Mouse (Mus musculus): Measurements from ENCODE around the gene Il1r1. TPM values are rescaled to one million over a fixed set of nuclear protein-coding genes. Genes with fewer than 3 reads are reported as not detected.

Il1r1 gene
- polyA plus RNA-seq, 1 experiment: 0.49 TPM

- Histone ChIP-seq H3K4me3 (ENCODE audit: low read depth, low read length) (no peak overlapping the region), H3K27me3 (ENCODE audit: control insufficient read depth, insufficient read depth, low read length, poor library complexity, severe bottlenecking) (no peaks in the 10 kb centered on the region)
These were observed 43.7 kb downstream of the Il1r1 start for GRCm38 (mm10) chr1:40268536-40268935.

GRCm38 (mm10) chr1:40270415-40270814, 45.5 kb downstream of the Il1r1 start:
- TF ChIP-seq EP300 (IDR thresholded peaks at IDR 0.05; ENCODE audit: insufficient read depth, low read depth, low read length) (no peak), POLR2A (IDR thresholded peaks at IDR 0.05; ENCODE audit: insufficient read depth, low read length) (no peak), CTCF (IDR thresholded peaks at IDR 0.05; ENCODE audit: low read depth, low read length) (no peak)
- Histone ChIP-seq H3K9ac (ENCODE audit: low read depth, poor library complexity, severe bottlenecking) (no peak overlapping the region), H3K9me3 (replicated peaks; ENCODE audit: control insufficient read depth, insufficient read depth, low read length, poor library complexity, severe bottlenecking) (no peaks in the 10 kb centered on the region), H3K4me3 (ENCODE audit: low read depth, low read length) (no peak overlapping the region), H3K36me3 (ENCODE audit: control insufficient read depth, insufficient read depth, low read length, poor library complexity, severe bottlenecking) (no peaks in the 10 kb centered on the region), H3K27ac (ENCODE audit: insufficient read depth, low read length) (no peak overlapping the region), H3K27me3 (ENCODE audit: control insufficient read depth, insufficient read depth, low read length, poor library complexity, severe bottlenecking) (no peaks in the 10 kb centered on the region), H3K4me1 (ENCODE audit: control insufficient read depth, insufficient read depth, low read length) (no peaks in the 10 kb centered on the region)

More at GRCm38 (mm10) chr1:40268536-40268935, 43.7 kb downstream of the Il1r1 start:
- H3K9ac ChIP-seq (ENCODE audit: low read depth, poor library complexity, severe bottlenecking): no peak overlapping the region
- H3K4me1 ChIP-seq (ENCODE audit: control insufficient read depth, insufficient read depth, low read length): no peaks in the 10 kb centered on the region
- H3K27ac ChIP-seq (ENCODE audit: insufficient read depth, low read length): no peak overlapping the region
- no peaks in the 10 kb centered on the region for H3K36me3 ChIP-seq (ENCODE audit: control insufficient read depth, insufficient read depth, low read length, poor library complexity, severe bottlenecking)
- no peaks in the 10 kb centered on the region for H3K9me3 ChIP-seq (replicated peaks; ENCODE audit: control insufficient read depth, insufficient read depth, low read length, poor library complexity, severe bottlenecking)
- TF ChIP-seq CTCF (IDR thresholded peaks at IDR 0.05; ENCODE audit: low read depth, low read length) (no peak), EP300 (IDR thresholded peaks at IDR 0.05; ENCODE audit: insufficient read depth, low read depth, low read length) (no peak), POLR2A (IDR thresholded peaks at IDR 0.05; ENCODE audit: insufficient read depth, low read length) (no peak)

- H3K4me1 ChIP-seq (ENCODE audit: control insufficient read depth, insufficient read depth, low read length): no peaks in the 10 kb centered on the region
- no peak overlapping the region for H3K4me3 ChIP-seq (ENCODE audit: low read depth, low read length)
- TF ChIP-seq CTCF (IDR thresholded peaks at IDR 0.05; ENCODE audit: low read depth, low read length) (no peak), EP300 (IDR thresholded peaks at IDR 0.05; ENCODE audit: insufficient read depth, low read depth, low read length) (no peak), POLR2A (IDR thresholded peaks at IDR 0.05; ENCODE audit: insufficient read depth, low read length) (no peak)
- H3K36me3 ChIP-seq (ENCODE audit: control insufficient read depth, insufficient read depth, low read length, poor library complexity, severe bottlenecking): no peaks in the 10 kb centered on the region
- H3K27ac ChIP-seq (ENCODE audit: insufficient read depth, low read length): no peak overlapping the region
- no peaks in the 10 kb centered on the region for H3K9me3 ChIP-seq (replicated peaks; ENCODE audit: control insufficient read depth, insufficient read depth, low read length, poor library complexity, severe bottlenecking)
- no peaks in the 10 kb centered on the region for H3K27me3 ChIP-seq (ENCODE audit: control insufficient read depth, insufficient read depth, low read length, poor library complexity, severe bottlenecking)
- H3K9ac ChIP-seq (ENCODE audit: low read depth, poor library complexity, severe bottlenecking): no peak overlapping the region
These were observed 46.2 kb downstream of the Il1r1 start for GRCm38 (mm10) chr1:40271052-40271451.

- TF ChIP-seq POLR2A (IDR thresholded peaks at IDR 0.05; ENCODE audit: insufficient read depth, low read length): no peak
- no peak for TF ChIP-seq CTCF (IDR thresholded peaks at IDR 0.05; ENCODE audit: low read depth, low read length)
- TF ChIP-seq EP300 (IDR thresholded peaks at IDR 0.05; ENCODE audit: insufficient read depth, low read depth, low read length): no peak
- H3K4me3 ChIP-seq (ENCODE audit: low read depth, low read length): no peak overlapping the region
- no peaks in the 10 kb centered on the region for H3K36me3 ChIP-seq (ENCODE audit: control insufficient read depth, insufficient read depth, low read length, poor library complexity, severe bottlenecking)
These were observed 46.7 kb downstream of the Il1r1 start for GRCm38 (mm10) chr1:40271486-40272055.

GRCm38 (mm10) chr1:40272204-40272603, 47.3 kb downstream of the Il1r1 start:
- Histone ChIP-seq H3K9me3 (replicated peaks; ENCODE audit: control insufficient read depth, insufficient read depth, low read length, poor library complexity, severe bottlenecking) (no peaks in the 10 kb centered on the region), H3K9ac (ENCODE audit: low read depth, poor library complexity, severe bottlenecking) (no peak overlapping the region), H3K27me3 (ENCODE audit: control insufficient read depth, insufficient read depth, low read length, poor library complexity, severe bottlenecking) (no peaks in the 10 kb centered on the region), H3K27ac (ENCODE audit: insufficient read depth, low read length) (no peak overlapping the region), H3K4me3 (ENCODE audit: low read depth, low read length) (no peak overlapping the region), H3K36me3 (ENCODE audit: control insufficient read depth, insufficient read depth, low read length, poor library complexity, severe bottlenecking) (no peaks in the 10 kb centered on the region), H3K4me1 (ENCODE audit: control insufficient read depth, insufficient read depth, low read length) (no peaks in the 10 kb centered on the region)
- TF ChIP-seq POLR2A (IDR thresholded peaks at IDR 0.05; ENCODE audit: insufficient read depth, low read length) (no peak), EP300 (IDR thresholded peaks at IDR 0.05; ENCODE audit: insufficient read depth, low read depth, low read length) (no peak), CTCF (IDR thresholded peaks at IDR 0.05; ENCODE audit: low read depth, low read length) (no peak)

More at GRCm38 (mm10) chr1:40271486-40272055, 46.7 kb downstream of the Il1r1 start:
- H3K9me3 ChIP-seq (replicated peaks; ENCODE audit: control insufficient read depth, insufficient read depth, low read length, poor library complexity, severe bottlenecking): no peaks in the 10 kb centered on the region
- H3K27me3 ChIP-seq (ENCODE audit: control insufficient read depth, insufficient read depth, low read length, poor library complexity, severe bottlenecking): no peaks in the 10 kb centered on the region
- no peak overlapping the region for H3K9ac ChIP-seq (ENCODE audit: low read depth, poor library complexity, severe bottlenecking)
- no peak overlapping the region for H3K27ac ChIP-seq (ENCODE audit: insufficient read depth, low read length)
- no peaks in the 10 kb centered on the region for H3K4me1 ChIP-seq (ENCODE audit: control insufficient read depth, insufficient read depth, low read length)

GRCm38 (mm10) chr1:40273491-40273890, 48.6 kb downstream of the Il1r1 start:
- no peaks in the 10 kb centered on the region for H3K9me3 ChIP-seq (replicated peaks; ENCODE audit: control insufficient read depth, insufficient read depth, low read length, poor library complexity, severe bottlenecking)
- H3K27ac ChIP-seq (ENCODE audit: insufficient read depth, low read length): no peak overlapping the region

More at GRCm38 (mm10) chr1:40273491-40273890, 48.6 kb downstream of the Il1r1 start:
- TF ChIP-seq CTCF (IDR thresholded peaks at IDR 0.05; ENCODE audit: low read depth, low read length) (no peak), EP300 (IDR thresholded peaks at IDR 0.05; ENCODE audit: insufficient read depth, low read depth, low read length) (no peak), POLR2A (IDR thresholded peaks at IDR 0.05; ENCODE audit: insufficient read depth, low read length) (no peak)
- no peaks in the 10 kb centered on the region for H3K27me3 ChIP-seq (ENCODE audit: control insufficient read depth, insufficient read depth, low read length, poor library complexity, severe bottlenecking)
- no peak overlapping the region for H3K4me3 ChIP-seq (ENCODE audit: low read depth, low read length)
- no peaks in the 10 kb centered on the region for H3K4me1 ChIP-seq (ENCODE audit: control insufficient read depth, insufficient read depth, low read length)
- H3K9ac ChIP-seq (ENCODE audit: low read depth, poor library complexity, severe bottlenecking): no peak overlapping the region
- H3K36me3 ChIP-seq (ENCODE audit: control insufficient read depth, insufficient read depth, low read length, poor library complexity, severe bottlenecking): no peaks in the 10 kb centered on the region

Data from ES-Bruce4 (cell line).